Mouse (Mus musculus): ENCODE measurements around the gene Olfr606.
"Not testable (repeated sequence)": the region's sequence is repeated elsewhere in the genome, so short reads cannot be mapped to it uniquely, and the experiment has no call there.

Olfr606 gene

DNA sequence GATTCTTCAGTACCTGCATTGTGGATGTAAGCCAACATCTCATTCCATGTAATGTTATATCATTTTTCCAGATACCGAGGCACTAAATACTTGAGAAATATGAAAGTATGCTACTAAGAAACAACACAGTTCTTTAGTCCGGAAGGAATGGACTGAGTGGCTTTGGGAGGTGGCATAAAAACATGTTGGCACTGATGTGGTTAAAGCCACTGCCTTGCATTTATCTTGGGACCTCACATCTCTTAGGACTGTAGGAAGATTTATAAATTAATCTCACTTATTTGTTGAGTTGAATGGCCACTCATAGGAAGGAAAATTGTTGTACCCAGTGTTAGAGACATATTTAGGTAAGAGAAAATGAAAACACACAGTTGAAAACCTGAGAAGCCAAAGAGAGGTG lies at the start of gene Olfr606:
Gene Olfr606, plus strand, starts transcription at position 301 of the 400 bp plus-strand sequence.
- no peak for DNase-seq (ENCODE audit: low spot score in 2 of 2)

- DNase-seq (ENCODE audit: low spot score in 2 of 2): not testable (repeated sequence)
These were observed 42.3 kb upstream of the Olfr606 start for GRCm38 (mm10) chr7:103406521-103407055.

DNA sequence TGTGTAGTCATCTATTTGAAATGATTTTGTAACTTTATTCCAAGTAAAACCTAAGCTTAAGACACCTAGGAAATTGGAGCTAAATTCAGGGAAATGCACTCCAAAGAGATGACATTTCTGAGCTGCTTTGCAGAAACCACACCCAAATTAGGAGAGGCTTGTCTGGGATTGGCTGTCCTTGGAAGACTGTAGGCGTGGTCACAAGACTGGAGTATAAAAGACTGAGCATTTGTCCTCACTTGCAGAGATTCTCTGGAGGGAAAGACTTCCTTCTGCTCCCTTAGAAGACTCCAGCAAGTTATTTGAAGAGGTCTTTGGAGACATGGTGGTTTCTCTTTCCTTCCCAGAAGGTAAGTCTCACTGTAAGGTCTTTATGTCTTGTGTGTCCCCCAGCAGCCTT lies 34.1 kb upstream of the Olfr606 start, which contains the start of gene Usp17lc:
Gene Usp17lc, plus strand, starts transcription at position 301 of the 400 bp plus-strand sequence.
- not testable (repeated sequence) for DNase-seq (ENCODE audit: low spot score in 2 of 2)

- no peak for DNase-seq (ENCODE audit: low spot score in 2 of 2)
These were observed 3.5 kb upstream of the Olfr606 start, which contains the start of gene Olfr605 for GRCm38 (mm10) chr7:103445339-103445738. Gene Olfr605, minus strand, starts transcription at chr7:103445439.

DNA sequence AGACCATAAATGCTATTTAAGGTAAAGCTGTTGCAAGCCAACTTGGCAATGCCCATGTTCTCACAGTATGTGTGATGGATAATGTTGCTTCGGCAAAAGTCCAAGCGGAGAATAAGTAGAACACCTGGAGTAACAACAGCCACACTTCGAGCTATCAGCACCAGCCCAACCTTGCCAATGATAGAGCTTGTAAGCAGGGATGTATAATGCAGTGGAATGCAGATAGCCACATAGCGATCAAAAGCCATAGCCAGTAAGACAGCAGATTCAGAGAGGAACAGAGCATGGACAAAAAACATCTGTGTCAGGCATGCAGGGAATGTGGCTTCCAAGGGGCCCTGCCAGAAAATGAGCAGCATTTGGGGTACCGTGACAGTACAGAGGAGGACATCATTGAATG lies 11.7 kb downstream of the Olfr606 start:
- no peak for DNase-seq (ENCODE audit: low spot score in 2 of 2)

DNA sequence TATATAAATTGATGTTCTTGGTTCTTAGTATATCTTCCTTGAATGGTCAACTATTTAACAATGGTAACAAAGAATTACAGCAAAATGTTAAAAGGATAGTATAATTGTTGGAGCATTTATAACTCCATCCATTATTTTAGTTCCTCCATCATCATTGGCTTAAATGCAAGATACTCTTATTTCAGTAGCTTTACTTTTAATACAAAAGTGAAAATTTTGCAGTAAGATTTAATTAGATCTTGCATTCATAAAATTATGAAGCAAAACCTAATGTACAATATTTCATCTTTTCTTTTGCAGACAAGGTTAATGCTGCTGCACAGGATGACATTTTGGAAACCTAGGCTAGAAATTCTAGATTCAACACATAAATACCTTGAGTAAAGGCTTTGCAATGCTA lies 20.7 kb downstream of the Olfr606 start, which contains the start of gene Olfr608:
Gene Olfr608, plus strand, starts transcription at position 301 of the 400 bp plus-strand sequence.
- DNase-seq (ENCODE audit: low spot score in 2 of 2): no peak

GRCm38 (mm10) chr7:103477106-103477505 lies 28.3 kb downstream of the Olfr606 start:
- not testable (repeated sequence) for DNase-seq (ENCODE audit: low spot score in 2 of 2)

DNA sequence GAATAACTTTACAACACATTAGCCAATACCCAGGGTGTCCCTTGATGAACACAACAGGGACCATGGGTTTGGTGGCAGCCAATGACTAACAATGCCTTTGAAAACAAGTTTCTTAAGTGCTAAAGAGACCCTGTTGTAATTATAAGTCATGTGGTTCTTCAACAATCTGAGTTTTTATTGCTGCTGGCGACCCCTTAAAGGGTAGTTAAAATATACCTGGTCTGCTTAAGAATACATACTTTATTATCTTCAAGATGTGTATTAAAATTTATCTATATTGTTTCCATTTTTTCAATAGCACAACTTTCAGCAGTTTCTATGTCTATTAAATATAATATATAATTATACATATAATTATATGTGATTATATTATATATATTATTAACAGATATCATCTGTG lies 49.1 kb downstream of the Olfr606 start, which contains the start of gene Olfr609:
Gene Olfr609, minus strand, starts transcription at position 101 of the 400 bp plus-strand sequence.
- no peak for DNase-seq (ENCODE audit: low spot score in 2 of 2)

All from heart, adult 9 months (tissue).